Mouse (Mus musculus) liver, postnatal 0 days (tissue): Measurements from ENCODE around the gene Spin2c.

Experiments used
- CTCF ChIP-seq: sonication (generic); IDR thresholded peaks from 2 replicates; pipeline ENCODE4 v1.5.1; 2016; ENCODE audit warnings: antibody characterized with exemption, low read depth
- EP300 ChIP-seq: IDR thresholded peaks from 2 replicates; pipeline ENCODE4 v1.6.1; 2016; ENCODE audit warnings: antibody characterized with exemption, low read depth, mild to moderate bottlenecking

GRCm38 (mm10) chrX:153831951-153832561 lies at the start of gene Spin2c:
- no peak for TF ChIP-seq CTCF
- TF ChIP-seq EP300, result no peak
